Mouse (Mus musculus) liver, embryonic 14.5 days (tissue): ENCODE results near the gene Mdk. TPM values are rescaled to one million over a fixed set of nuclear protein-coding genes. Genes with fewer than 3 reads are reported as not detected.

Experiments
- ATAC-seq: fragments of 200-750 bp; cut with Nextera tagmentation; 2 replicates; pipeline ENCODE4 v1.8.0; 2017; ENCODE audit warnings: moderate number of reproducible peaks, mild to moderate bottlenecking, moderate library complexity; ENCODE audit not compliant: insufficient read depth
- DNase-seq, 3 experiments: peaks; one replicate each; pipeline ENCODE4 v3.0.0-alpha.2; 2012 to 2013; ENCODE audit warnings: low read depth in 3 of 3, low spot score in 3 of 3
- H3K27ac ChIP-seq: fragments of 300-500 bp; sonication (generic); 2 replicates; pipeline ENCODE4 v1.5.1; 2014; ENCODE audit warnings: moderate library complexity, mild to moderate bottlenecking, control low read depth, inconsistent platforms
- H3K27me3 ChIP-seq: fragments of 300-500 bp; sonication (generic); 2 replicates; pipeline ENCODE4 v1.6.1; 2014; ENCODE audit warnings: mild to moderate bottlenecking, low read length, moderate library complexity; ENCODE audit not compliant: control insufficient read depth, insufficient read depth
- H3K36me3 ChIP-seq: fragments of 300-500 bp; sonication (generic); replicated peaks from 2 replicates; pipeline ENCODE4 v1.6.1; 2014; ENCODE audit warnings: low read depth; ENCODE audit not compliant: control insufficient read depth, insufficient read depth
- H3K4me1 ChIP-seq, 2 experiments: fragments of 200-500 bp in 1 of 2; fragments of 300-500 bp in 1 of 2; sonication (generic) in 1 of 2; replicated peaks; 2 replicates each; pipeline ENCODE4 v1.6.1; 2012 to 2014; ENCODE audit warnings: antibody characterized with exemption in 1 of 2, inconsistent platforms in 1 of 2, low read length in 1 of 2; ENCODE audit not compliant: control insufficient read depth in 2 of 2, insufficient read depth in 2 of 2
- H3K4me2 ChIP-seq: fragments of 300-500 bp; sonication (generic); 2 replicates; pipeline ENCODE4 v1.6.1; 2014; ENCODE audit warnings: low read depth, mild to moderate bottlenecking, control low read depth, moderate library complexity
- H3K4me3 ChIP-seq, 2 experiments: fragments of 200-500 bp in 1 of 2; fragments of 300-500 bp in 1 of 2; sonication (generic) in 1 of 2; 2 replicates each; pipeline ENCODE4 v1.5.1; 2012 to 2014; ENCODE audit warnings: low read depth in 2 of 2, low read length in 2 of 2, mild to moderate bottlenecking in 2 of 2, control low read depth in 1 of 2, inconsistent platforms in 1 of 2, moderate library complexity in 1 of 2; ENCODE audit not compliant: insufficient read depth in 1 of 2
- H3K9ac ChIP-seq: fragments of 300-500 bp; sonication (generic); replicated peaks from 2 replicates; pipeline ENCODE4 v1.6.1; 2014; ENCODE audit warnings: mild to moderate bottlenecking, control low read depth, moderate library complexity
- H3K9me3 ChIP-seq: fragments of 300-500 bp; sonication (generic); 2 replicates; pipeline ENCODE4 v1.6.1; 2016; ENCODE audit warnings: low read length, mixed read lengths; ENCODE audit not compliant: control insufficient read depth
- CTCF ChIP-seq: IDR thresholded peaks from 2 replicates; pipeline ENCODE4 v1.5.1; 2016; ENCODE audit warnings: antibody characterized with exemption, low read depth, control low read depth
- EP300 ChIP-seq: IDR thresholded peaks from 2 replicates; pipeline ENCODE4 v1.6.1; 2016; ENCODE audit warnings: antibody characterized with exemption, low read depth
- WGBS: fragments of 180-500 bp; shearing (Covaris S2); extraction: QIAGEN DNeasy Blood & Tissue Kit; methylation state at CpG from one replicate; pipeline ENCODE4 v1.1.7; 2014; ENCODE audit not compliant: insufficient replicate concordance; 5-methylcytosine and 5-hydroxymethylcytosine counted together
- polyA plus RNA-seq, 2 experiments: library from polyadenylated mRNA; depleted of rRNA in 1 of 2; stranded (reverse) in 1 of 2; unstranded in 1 of 2; fragments of >200 nt; fragmentation: Nextera tagmentation in 1 of 2; extraction: Ambion mirVana in 1 of 2; gene quantifications; 2 replicates each; pipeline versions ENCODE4 v1.2.1 to v1.2.3; 2012 to 2014

Mdk gene
- polyA plus RNA-seq, 2 experiments = 12.7 to 19.3 TPM

DNA sequence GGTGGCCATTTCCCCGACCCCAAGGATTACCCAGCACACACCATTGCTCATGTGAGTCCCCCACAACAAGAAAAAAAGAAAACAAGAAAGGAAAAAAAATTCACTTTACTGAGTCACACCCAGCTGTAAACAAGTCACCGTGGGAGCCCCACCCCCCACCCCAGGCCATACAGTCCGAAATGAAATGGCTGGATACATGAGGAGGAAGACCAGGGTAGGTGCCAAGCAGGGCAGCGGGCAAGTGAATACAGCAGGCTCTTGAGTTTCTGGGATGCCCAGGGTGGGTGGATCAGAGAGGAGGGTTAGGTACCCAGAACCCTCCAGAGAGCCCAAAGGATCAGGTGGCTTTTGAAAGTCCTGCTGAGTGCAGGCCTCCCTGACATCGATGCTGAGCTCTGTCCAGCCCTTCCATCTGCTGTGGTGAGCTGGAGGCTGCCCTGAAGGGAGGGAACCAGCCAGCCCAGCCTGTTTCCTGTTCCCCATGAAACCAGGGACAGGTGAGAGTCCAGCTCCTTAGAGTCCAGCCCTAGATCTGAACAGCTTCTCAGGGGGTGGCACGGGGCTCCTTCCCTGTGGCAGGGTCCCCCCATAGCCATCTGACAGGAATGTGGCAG, 747 bp upstream of the Mdk start:
- Histone ChIP-seq H3K4me3 (peak overlapping the region in 1 of 2 experiments; percentile 1; a peak in 2 of 4 replicates), H3K4me1 (peaks cover 5 to 7% of the 10 kb centered on the region in 2 experiments), H3K27ac (no peak overlapping the region), H3K36me3 (peaks cover 30% of the 10 kb centered on the region), H3K9ac (no peak overlapping the region; the same call in 1 of the 2 replicates), H3K27me3 (peaks cover 17% of the 10 kb centered on the region), H3K4me2 (peak overlapping the region; percentile 52), H3K9me3 (no peaks in the 10 kb centered on the region)
- no peak for TF ChIP-seq EP300
- no peak for TF ChIP-seq CTCF
- DNase-seq = no peak
- no peak for ATAC-seq
- WGBS = 22% methylated on average over 6 of the region's 6 CpGs

DNA sequence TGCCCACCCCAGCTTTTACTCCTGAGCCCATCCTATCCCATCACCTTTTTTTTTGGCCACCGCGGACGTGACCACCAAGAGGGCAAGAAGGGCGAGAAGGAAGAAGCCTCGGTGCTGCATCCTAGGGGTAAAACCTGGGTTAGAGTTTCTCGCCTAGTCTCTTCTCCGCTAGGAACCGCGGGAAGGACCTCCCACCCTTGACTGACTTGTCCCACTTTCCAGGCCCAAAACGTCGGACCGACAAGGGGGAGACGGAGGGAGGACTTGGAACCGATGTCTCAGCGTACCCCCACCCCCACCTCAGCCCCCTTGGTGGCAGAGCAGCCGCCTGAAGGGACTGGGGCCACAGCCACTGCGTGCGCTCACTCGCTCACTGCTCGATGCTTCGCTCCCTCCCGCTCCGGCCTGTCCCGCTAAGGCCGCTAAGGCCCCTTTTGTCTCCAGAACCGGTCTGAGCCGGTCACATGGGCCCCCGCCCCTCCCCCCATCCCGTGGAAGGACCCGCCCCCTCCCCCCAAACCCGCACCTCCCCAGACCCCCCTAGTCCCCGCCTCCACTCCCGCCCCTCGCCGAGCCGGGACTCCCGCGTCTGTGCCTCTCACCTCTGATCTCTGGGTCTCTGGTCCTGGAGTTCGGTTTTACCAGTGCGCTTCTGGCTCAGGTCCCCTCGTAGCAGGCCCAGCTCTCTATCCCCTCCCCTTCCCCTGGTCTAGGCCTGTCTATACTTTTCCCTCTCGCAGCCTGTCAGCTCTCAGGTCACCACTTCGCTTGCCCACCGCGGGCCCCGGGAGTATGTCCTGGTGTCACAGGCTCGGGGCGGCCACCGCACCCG, 553 bp downstream of the Mdk start:
- TF ChIP-seq CTCF (no peak), EP300 (no peak)
- whole genome bisulfite sequencing = 7% methylated on average over 49 of the region's 50 CpGs
- H3K27me3 ChIP-seq = peaks cover 17% of the 10 kb centered on the region
- no peaks in the 10 kb centered on the region for H3K9me3 ChIP-seq
- H3K4me1 ChIP-seq = peaks cover 5 to 7% of the 10 kb centered on the region in 2 experiments
- DNase-seq (no peak), ATAC-seq (no peak)
- H3K4me3 ChIP-seq = peak overlapping the region; percentile 1 to 25
- H3K27ac ChIP-seq = no peak overlapping the region
- H3K9ac ChIP-seq = no peak overlapping the region
- H3K4me2 ChIP-seq = peak overlapping the region; percentile 52
- peaks cover 17% of the 10 kb centered on the region for H3K36me3 ChIP-seq

DNA sequence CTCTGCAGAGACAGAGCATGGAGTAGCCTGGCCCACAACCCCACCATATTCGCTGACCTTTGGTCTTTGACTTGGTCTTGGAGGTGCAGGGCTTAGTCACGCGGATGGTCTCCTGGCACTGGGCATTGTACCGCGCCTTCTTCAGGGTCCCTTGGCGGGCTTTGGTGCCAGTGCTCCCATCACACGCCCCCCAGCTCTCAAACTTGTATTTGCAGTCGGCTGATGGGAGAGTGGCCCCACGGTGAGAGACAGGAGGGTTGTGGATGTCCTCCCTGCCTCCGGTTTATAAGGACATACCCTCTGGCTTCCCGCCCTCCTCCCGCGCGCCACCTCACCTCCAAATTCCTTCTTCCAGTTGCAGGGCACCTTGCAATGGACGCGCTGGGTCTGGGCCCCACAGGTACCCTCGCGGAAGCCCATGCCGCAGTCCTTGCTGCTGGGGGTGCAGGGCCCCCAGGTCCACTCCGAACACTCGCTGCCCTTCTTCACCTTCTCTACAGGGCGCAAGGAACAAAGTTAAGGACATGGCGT, 1.3 kb downstream of the Mdk start:
- 26% methylated on average over 23 of the region's 23 CpGs for WGBS
- peaks cover 5 to 7% of the 10 kb centered on the region in 2 experiments for H3K4me1 ChIP-seq

DNA sequence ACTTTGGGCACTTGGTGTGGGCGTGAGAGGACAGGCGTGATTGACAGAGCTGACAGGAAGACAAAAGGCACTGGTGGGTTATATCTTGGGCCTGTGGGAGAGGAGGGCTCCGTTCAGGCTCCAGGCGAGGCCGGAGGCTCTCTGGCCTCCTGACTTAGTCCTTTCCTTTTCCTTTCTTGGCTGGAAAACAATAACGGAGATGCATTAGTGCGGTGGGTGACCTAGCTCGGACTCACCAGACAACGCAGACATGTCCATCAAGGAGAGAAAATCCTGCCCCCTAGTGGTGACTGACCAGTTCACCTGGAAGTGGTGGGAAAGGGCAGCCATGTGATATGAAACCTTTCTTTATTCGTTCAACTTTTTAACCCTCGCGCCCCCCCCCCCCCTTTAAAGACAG, 2.2 kb downstream of the Mdk start:
- Histone ChIP-seq H3K4me2 (peak overlapping the region; percentile 52), H3K36me3 (peaks cover 3% of the 10 kb centered on the region), H3K27ac (no peak overlapping the region), H3K9ac (no peak overlapping the region), H3K4me1 (peaks cover 5 to 7% of the 10 kb centered on the region in 2 experiments), H3K4me3 (no peak overlapping the region), H3K27me3 (peaks cover 20% of the 10 kb centered on the region), H3K9me3 (no peaks in the 10 kb centered on the region)
- TF ChIP-seq CTCF (peak; percentile 84), EP300 (no peak)
- no peak for ATAC-seq
- WGBS = 17% methylated on average over 12 of the region's 12 CpGs
- DNase-seq = no peak

More for the DNA sequence above, 1.3 kb downstream of the Mdk start:
- DNase-seq = no peak
- H3K27ac ChIP-seq = no peak overlapping the region
- no peaks in the 10 kb centered on the region for H3K9me3 ChIP-seq
- H3K4me3 ChIP-seq = peak overlapping the region; percentile 1 to 25; a peak in 3 of 4 replicates
- no peak overlapping the region for H3K9ac ChIP-seq
- H3K4me2 ChIP-seq = peak overlapping the region; percentile 52
- no peak for TF ChIP-seq CTCF
- TF ChIP-seq EP300 = no peak
- H3K27me3 ChIP-seq = peaks cover 17% of the 10 kb centered on the region
- H3K36me3 ChIP-seq = peaks cover 10% of the 10 kb centered on the region
- ATAC-seq = no peak

DNA sequence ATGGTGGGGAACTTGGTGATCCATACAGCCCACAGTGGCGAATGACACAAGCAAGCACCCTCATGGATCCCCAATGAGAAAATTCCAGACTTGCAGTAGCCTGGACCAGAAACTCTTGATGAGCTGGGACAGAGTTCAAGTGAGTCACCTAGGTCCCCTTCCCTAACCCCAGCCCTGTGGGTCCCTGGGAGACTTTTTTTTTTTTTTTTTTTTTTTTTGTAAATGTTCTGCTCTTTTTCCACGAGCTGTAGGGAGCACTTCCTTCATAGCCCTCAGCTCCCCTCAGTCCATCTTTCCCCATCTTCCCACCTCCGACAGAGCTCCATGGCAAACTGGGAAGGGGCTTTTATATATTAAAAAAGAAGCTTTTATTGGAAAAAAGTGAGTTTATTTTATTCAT, 2.6 kb downstream of the Mdk start:
- WGBS = 56% methylated on average over 3 of the region's 3 CpGs
- DNase-seq (no peak), ATAC-seq (no peak)
- no peak overlapping the region for H3K9ac ChIP-seq
- H3K27me3 ChIP-seq = peaks cover 25% of the 10 kb centered on the region
- H3K36me3 ChIP-seq = no peaks in the 10 kb centered on the region
- no peak overlapping the region for H3K27ac ChIP-seq
- no peak overlapping the region for H3K4me2 ChIP-seq
- H3K9me3 ChIP-seq = no peaks in the 10 kb centered on the region
- peaks cover 5 to 7% of the 10 kb centered on the region in 2 experiments for H3K4me1 ChIP-seq
- H3K4me3 ChIP-seq = no peak overlapping the region
- TF ChIP-seq EP300 (no peak), CTCF (no peak)
